Mouse (Mus musculus): ENCODE measurements around the gene Ppp1r18. TPM values are rescaled to one million over a fixed set of nuclear protein-coding genes. Genes with fewer than 3 reads are reported as not detected.

Ppp1r18 gene
- polyA plus RNA-seq (2015; fragmentation: Nextera tagmentation; extraction: Ambion mirVana) = 15.2 and 15.6 TPM in 2 replicates

DNA sequence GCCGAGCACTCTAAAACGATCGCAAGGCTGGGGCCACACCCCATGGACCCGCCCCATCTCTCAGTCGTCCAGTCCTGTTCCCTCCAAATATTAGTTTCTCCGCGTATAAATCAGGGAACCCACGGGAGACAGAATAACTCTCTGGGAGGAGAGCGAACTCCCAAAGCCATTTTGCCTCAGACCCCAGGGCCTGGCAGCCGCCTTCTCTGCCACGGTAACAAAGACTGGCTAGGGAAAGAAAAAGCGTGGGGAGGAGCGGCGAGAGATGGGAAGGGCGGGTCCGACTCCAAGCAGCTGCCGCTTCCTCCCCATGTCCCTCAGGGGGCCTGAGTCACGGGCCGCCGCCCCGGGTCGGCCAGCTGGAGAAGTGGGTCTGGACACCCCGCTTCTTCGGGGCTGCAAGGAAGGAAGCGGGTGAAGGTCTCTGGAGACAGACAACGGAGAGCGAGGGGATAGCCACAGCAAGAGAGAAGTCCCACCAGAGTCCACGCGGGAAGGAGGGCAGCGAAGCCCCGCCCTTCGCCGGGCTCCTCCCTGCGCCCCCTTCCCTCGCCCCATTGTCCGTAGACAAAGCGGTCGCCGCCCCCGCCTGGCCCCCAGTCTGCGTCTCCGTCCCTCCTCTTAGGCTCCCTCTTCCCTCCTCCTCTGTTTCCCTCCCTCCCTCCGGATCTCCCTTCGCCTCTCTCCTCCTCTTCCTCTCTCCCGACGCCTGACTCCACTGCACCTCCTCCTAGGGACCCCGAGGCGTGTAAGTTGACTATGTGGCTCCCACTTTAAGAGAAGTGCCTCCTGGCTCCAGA is at the start of gene Ppp1r18:
Gene Ppp1r18, plus strand, starts transcription at position 113 of the 800 bp plus-strand sequence.
- no peak for TF ChIP-seq CTCF (IDR thresholded peaks at IDR 0.05; ENCODE audit: low read depth)
- peak; percentile 15; the same call in 1 of the 2 replicates for ATAC-seq
- Histone ChIP-seq H3K9ac (ENCODE audit: low read depth, low read length) (peak within 1 kb of the TSS; percentile 55), H3K9me3 (ENCODE audit: control insufficient read depth) (no peaks in the 10 kb centered on the region), H3K27me3 (replicated peaks; ENCODE audit: control insufficient read depth, insufficient read depth, low read length) (no peaks in the 10 kb centered on the region), H3K36me3 (ENCODE audit: control insufficient read depth, insufficient read depth) (no peaks in the 10 kb centered on the region), H3K4me1 (replicated peaks; ENCODE audit: control insufficient read depth, insufficient read depth, low read length) (no peaks in the 10 kb centered on the region), H3K4me3 (ENCODE audit: low read depth, low read length) (peak within 1 kb of the TSS; percentile 61), H3K27ac (ENCODE audit: low read depth, low read length) (peak within 1 kb of the TSS; percentile 87), H3K4me2 (replicated peaks; ENCODE audit: low read depth) (peak within 1 kb of the TSS; percentile 92)
- WGBS = 1% methylated on average over 47 of the region's 48 CpGs

DNA sequence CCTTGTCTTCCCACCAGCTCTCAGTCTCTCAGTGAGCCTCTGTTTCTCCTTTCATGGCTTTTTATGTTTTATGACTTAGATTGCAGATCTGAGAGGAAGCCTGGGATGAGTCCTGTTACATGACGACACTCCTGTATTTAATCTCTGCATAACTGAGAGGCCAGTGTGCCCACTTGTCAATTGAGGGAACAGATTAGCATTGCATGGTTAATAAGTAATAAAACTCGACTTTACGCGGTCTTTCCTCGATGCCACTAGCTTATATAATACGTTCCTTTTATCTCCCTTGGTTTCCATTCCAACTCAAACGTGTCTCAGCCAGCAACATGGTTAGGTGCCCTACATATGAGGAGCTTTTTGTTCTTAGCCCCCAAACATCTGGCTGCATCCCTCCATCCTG is 49.6 kb upstream of the Ppp1r18 start:
- no peak for TF ChIP-seq CTCF (IDR thresholded peaks at IDR 0.05; ENCODE audit: low read depth)
- WGBS = 30% methylated on average over 7 of the region's 7 CpGs
- Histone ChIP-seq H3K4me2 (replicated peaks; ENCODE audit: low read depth) (peak overlapping the region; percentile 18; the same call in 1 of the 2 replicates), H3K27ac (ENCODE audit: low read depth, low read length) (no peak overlapping the region; the same call in 1 of the 2 replicates), H3K4me3 (ENCODE audit: low read depth, low read length) (no peak overlapping the region), H3K9me3 (ENCODE audit: control insufficient read depth) (no peaks in the 10 kb centered on the region), H3K27me3 (replicated peaks; ENCODE audit: control insufficient read depth, insufficient read depth, low read length) (no peaks in the 10 kb centered on the region), H3K4me1 (replicated peaks; ENCODE audit: control insufficient read depth, insufficient read depth, low read length) (peaks cover 9% of the 10 kb centered on the region), H3K36me3 (ENCODE audit: control insufficient read depth, insufficient read depth) (no peaks in the 10 kb centered on the region), H3K9ac (ENCODE audit: low read depth, low read length) (no peak overlapping the region)
- ATAC-seq = 0 out of 2 replicates have a peak, but pooled peaks have one; percentile 23

DNA sequence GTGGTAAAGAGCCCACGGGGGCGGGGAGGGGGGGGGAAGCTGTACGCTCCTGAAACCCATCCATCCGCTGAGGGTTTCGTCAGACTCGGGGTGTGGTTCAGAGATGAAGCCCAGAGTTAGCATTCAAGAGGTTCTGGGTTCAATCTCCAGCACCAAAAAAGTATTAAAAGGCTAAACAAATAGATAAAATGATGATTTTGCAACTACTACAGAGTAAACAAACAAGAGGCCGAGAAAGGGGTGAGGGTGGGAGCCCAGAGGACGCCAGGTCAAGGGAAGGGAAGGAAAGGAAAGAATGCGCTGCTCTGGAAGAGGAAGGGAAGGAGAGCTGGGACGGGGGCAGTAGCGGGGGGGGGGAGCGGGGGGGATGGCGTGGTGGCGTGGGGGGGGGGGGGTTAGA is 48.7 kb upstream of the Ppp1r18 start:
- H3K9ac ChIP-seq (ENCODE audit: low read depth, low read length) = no peak overlapping the region
- no peak for TF ChIP-seq CTCF (IDR thresholded peaks at IDR 0.05; ENCODE audit: low read depth)
- WGBS = 59% methylated on average over 10 of the region's 14 CpGs
- no peak for ATAC-seq
- peaks cover 9% of the 10 kb centered on the region for H3K4me1 ChIP-seq (replicated peaks; ENCODE audit: control insufficient read depth, insufficient read depth, low read length)
- H3K4me2 ChIP-seq (replicated peaks; ENCODE audit: low read depth) = no peak overlapping the region
- no peaks in the 10 kb centered on the region for H3K36me3 ChIP-seq (ENCODE audit: control insufficient read depth, insufficient read depth)
- no peak overlapping the region; the same call in 1 of the 2 replicates for H3K27ac ChIP-seq (ENCODE audit: low read depth, low read length)
- H3K9me3 ChIP-seq (ENCODE audit: control insufficient read depth) = no peaks in the 10 kb centered on the region
- no peak overlapping the region for H3K4me3 ChIP-seq (ENCODE audit: low read depth, low read length)
- H3K27me3 ChIP-seq (replicated peaks; ENCODE audit: control insufficient read depth, insufficient read depth, low read length) = no peaks in the 10 kb centered on the region

DNA sequence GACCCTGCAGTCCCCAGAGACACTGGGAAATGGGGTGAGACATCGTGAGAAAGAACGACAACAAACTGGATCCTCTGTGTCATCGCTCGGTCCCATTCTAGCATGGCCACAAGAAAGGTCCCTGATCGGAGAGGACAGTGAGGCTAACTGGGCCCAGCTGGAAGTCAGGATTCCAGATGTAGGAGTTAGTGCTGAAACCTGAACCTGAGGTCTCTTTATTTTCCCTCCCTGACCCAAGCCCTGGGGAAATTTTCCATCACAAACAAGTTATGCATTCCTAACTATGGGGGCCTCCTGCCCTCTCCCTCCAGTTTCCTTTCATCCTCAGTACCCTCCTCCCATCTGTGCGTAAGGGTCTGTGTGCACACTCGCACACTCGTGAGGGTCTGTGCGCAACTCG is 48.2 kb upstream of the Ppp1r18 start:
- no peak overlapping the region for H3K27ac ChIP-seq (ENCODE audit: low read depth, low read length)
- H3K4me2 ChIP-seq (replicated peaks; ENCODE audit: low read depth) = no peak overlapping the region
- no peaks in the 10 kb centered on the region for H3K36me3 ChIP-seq (ENCODE audit: control insufficient read depth, insufficient read depth)
- ATAC-seq = no peak
- H3K27me3 ChIP-seq (replicated peaks; ENCODE audit: control insufficient read depth, insufficient read depth, low read length) = no peaks in the 10 kb centered on the region
- H3K9me3 ChIP-seq (ENCODE audit: control insufficient read depth) = no peaks in the 10 kb centered on the region
- H3K9ac ChIP-seq (ENCODE audit: low read depth, low read length) = no peak overlapping the region
- H3K4me1 ChIP-seq (replicated peaks; ENCODE audit: control insufficient read depth, insufficient read depth, low read length) = peaks cover 9% of the 10 kb centered on the region
- WGBS = 77% methylated on average over 10 of the region's 10 CpGs
- no peak for TF ChIP-seq CTCF (IDR thresholded peaks at IDR 0.05; ENCODE audit: low read depth)
- H3K4me3 ChIP-seq (ENCODE audit: low read depth, low read length) = no peak overlapping the region

DNA sequence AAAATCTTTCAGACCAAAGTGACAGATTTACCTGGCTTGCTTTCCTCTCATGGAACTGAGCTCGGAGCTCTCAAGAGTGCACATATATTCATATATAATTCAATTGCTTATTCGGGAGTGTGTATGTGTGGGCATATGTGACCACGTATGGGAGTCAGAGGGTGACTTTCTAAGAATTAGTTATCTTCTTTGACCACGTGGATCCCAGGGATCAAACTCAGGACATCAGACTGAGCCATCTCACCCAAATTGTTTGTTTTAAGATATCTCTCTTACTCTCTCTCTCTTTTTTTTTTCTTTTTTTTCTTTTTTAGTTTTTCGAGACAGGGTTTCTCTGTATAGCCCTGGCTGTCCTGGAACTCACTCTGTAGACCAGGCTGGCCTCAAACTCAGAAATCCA is 45.3 kb upstream of the Ppp1r18 start:
- no peak for TF ChIP-seq CTCF (IDR thresholded peaks at IDR 0.05; ENCODE audit: low read depth)
- Histone ChIP-seq H3K9ac (ENCODE audit: low read depth, low read length) (no peak overlapping the region), H3K4me1 (replicated peaks; ENCODE audit: control insufficient read depth, insufficient read depth, low read length) (peaks cover 3% of the 10 kb centered on the region; the same call in 1 of the 2 replicates), H3K4me3 (ENCODE audit: low read depth, low read length) (no peak overlapping the region), H3K27me3 (replicated peaks; ENCODE audit: control insufficient read depth, insufficient read depth, low read length) (no peaks in the 10 kb centered on the region), H3K27ac (ENCODE audit: low read depth, low read length) (no peak overlapping the region), H3K36me3 (ENCODE audit: control insufficient read depth, insufficient read depth) (no peaks in the 10 kb centered on the region), H3K4me2 (replicated peaks; ENCODE audit: low read depth) (no peak overlapping the region), H3K9me3 (ENCODE audit: control insufficient read depth) (no peaks in the 10 kb centered on the region)
- WGBS = 79% methylated on average over 5 of the region's 5 CpGs
- no peak for ATAC-seq

DNA sequence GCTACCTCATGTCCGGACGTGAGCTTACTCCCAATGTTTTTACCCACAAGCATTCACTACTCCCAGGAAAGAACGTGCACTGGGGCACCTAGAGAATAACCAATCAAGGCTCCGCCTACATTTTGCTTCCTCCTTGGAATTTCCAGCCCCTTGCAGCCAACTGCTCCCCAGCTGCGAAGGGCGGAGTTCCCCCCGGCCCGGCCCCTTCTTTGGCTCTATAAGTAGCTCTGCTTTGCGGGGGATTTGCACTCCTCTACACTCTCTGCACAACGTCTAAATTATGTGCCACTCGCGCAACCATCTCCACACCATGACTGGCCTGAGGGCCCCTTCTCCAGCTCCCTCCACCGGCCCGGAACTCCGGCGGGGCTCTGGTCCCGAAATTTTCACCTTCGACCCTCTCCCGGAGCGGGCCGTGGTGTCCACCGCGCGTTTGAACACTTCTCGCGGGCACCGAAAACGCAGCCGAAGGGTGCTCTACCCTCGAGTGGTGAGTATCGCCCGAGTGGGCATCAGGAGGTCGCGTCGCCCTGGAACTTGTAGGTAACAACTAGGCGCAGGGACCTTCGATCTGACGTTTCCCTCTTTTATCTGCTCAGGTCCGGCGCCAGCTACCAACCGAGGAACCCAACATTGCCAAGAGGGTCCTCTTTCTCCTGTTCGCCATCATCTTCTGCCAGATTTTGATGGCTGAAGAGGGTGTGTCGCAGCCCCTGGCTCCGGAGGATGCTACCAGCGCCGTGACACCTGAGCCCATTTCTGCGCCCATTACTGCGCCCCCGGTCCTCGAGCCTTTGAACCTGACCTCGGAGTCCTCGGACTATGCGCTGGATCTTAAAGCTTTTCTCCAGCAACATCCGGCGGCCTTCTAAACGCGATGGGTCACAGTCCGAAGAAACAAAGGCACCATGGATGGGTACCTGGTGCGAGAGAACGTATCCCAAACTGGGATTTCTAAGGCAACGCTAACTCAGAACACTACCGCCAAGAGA is 43.7 kb upstream of the Ppp1r18 start, which contains the start of gene Ier3:
Gene Ier3, plus strand, starts transcription at position 246 of the 992 bp plus-strand sequence.
- peak; percentile 59 for ATAC-seq
- H3K9me3 ChIP-seq (ENCODE audit: control insufficient read depth) = no peaks in the 10 kb centered on the region
- peak within 1 kb of the TSS; percentile 93 for H3K4me2 ChIP-seq (replicated peaks; ENCODE audit: low read depth)
- no peak for TF ChIP-seq CTCF (IDR thresholded peaks at IDR 0.05; ENCODE audit: low read depth)
- H3K4me3 ChIP-seq (ENCODE audit: low read depth, low read length) = peak within 1 kb of the TSS; percentile 69
- H3K27ac ChIP-seq (ENCODE audit: low read depth, low read length) = peak within 1 kb of the TSS; percentile 91
- H3K27me3 ChIP-seq (replicated peaks; ENCODE audit: control insufficient read depth, insufficient read depth, low read length) = no peaks in the 10 kb centered on the region
- WGBS = under 1% methylated on average over 62 of the region's 62 CpGs
- H3K36me3 ChIP-seq (ENCODE audit: control insufficient read depth, insufficient read depth) = peaks cover 14% of the 10 kb centered on the region; the same call in 1 of the 2 replicates
- no peaks in the 10 kb centered on the region for H3K4me1 ChIP-seq (replicated peaks; ENCODE audit: control insufficient read depth, insufficient read depth, low read length)
- H3K9ac ChIP-seq (ENCODE audit: low read depth, low read length) = peak within 1 kb of the TSS; percentile 77
